Mouse (Mus musculus) brain, embryonic 14.5 days (tissue): Measurements from ENCODE around the gene Nxpe4.

Source experiments
- CTCF ChIP-seq: fragments of 200-500 bp; IDR thresholded peaks from 2 replicates; pipeline ENCODE4 v1.5.1; 2012; ENCODE audit warnings: inconsistent platforms, mild to moderate bottlenecking, moderate library complexity, borderline replicate concordance; ENCODE audit not compliant: insufficient read depth, insufficient read length; ENCODE audit errors: extremely low read depth
- POLR2A ChIP-seq: fragments of 200-500 bp; IDR thresholded peaks from 2 replicates; pipeline ENCODE4 v1.6.1; 2012; ENCODE audit warnings: mild to moderate bottlenecking, inconsistent platforms, borderline replicate concordance; ENCODE audit not compliant: poor library complexity, insufficient read depth, insufficient read length, severe bottlenecking; ENCODE audit errors: extremely low read depth

DNA sequence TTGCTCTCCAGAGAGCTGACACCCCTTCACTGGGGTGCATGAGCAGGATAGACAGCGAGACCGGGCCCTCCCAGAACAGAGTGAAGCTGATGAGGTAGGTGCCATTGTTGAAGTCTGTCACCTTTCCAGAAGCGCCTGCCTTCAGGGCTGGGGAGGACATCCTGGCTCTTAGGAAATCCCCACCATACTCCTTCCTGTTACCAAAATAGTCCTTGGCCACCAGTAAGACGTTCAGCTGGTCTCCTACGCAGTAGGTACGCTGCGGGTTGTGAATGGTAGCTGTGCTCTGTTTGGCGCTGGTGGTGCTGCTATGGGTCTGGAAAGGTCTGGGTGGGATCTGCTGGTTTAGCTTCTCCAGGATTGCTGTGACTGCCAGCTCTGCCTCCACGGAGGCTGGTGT, 164.5 kb downstream of the Nxpe4 start:
- TF ChIP-seq CTCF = no peak
- no peak for TF ChIP-seq POLR2A
